Mouse (Mus musculus): Measurements from ENCODE around the gene Ankrd39.

Gene Ankrd39

DNA sequence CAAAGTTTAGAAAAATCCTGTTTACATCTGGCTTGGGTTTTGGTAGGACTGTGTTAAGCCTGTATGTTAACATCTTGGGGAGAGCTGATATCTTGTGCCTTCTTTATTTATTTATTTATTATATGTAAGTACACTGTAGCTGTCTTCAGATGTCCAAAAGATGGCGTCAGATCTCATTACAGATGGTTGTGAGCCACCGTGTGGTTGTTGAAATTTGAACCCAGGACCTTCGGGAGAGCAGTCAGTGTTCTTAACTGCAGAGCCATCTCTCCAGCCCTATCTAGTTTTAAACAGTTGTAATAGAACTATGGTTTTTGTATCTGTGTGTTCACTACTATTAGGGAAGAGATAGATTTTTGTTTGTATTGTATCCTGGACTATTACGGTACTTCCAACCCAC, 18.0 kb downstream of the Ankrd39 start:
- no peak for DNase-seq (ENCODE audit: low spot score)

DNA sequence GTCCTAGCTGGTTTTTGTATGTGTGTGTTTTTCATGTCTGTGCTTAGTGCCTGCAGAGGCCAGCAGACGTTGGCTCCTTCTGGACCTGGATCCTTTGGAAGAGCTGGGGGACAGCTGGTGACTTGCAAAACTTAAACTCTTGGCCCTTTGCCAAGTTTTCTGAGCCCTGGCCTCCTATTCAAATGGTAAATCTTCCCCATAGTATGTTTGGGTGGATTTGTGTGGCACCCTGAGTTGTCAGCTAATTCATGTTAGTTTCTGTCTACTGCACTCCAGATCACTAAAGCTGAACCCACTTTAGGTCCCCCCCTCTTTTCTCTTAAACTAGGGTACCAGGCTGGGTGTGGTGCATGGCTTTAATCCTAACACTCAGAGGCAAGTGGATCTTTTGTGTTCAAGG, 18.9 kb downstream of the Ankrd39 start:
- DNase-seq (ENCODE audit: low spot score): no peak

DNA sequence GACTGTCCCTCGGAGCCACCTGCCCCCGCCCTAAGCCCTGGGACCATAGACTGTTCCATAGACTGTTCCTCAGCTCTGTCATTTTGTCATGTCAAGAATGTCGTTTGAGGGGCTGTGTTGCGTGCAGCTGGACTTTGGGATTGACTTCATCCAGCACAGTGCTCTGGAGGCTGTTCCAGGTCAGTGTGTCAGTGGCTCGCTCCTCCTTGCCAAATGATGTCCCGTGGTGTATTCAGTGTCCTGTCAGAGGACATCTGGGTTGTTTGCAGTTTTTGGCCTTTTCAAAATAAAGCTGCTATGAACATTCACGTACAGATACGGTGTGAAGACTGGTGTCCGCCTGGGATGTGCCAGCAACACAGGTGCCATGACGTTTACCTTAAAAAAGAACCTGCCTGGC, 20.3 kb downstream of the Ankrd39 start:
- no peak for DNase-seq (ENCODE audit: low spot score)

DNA sequence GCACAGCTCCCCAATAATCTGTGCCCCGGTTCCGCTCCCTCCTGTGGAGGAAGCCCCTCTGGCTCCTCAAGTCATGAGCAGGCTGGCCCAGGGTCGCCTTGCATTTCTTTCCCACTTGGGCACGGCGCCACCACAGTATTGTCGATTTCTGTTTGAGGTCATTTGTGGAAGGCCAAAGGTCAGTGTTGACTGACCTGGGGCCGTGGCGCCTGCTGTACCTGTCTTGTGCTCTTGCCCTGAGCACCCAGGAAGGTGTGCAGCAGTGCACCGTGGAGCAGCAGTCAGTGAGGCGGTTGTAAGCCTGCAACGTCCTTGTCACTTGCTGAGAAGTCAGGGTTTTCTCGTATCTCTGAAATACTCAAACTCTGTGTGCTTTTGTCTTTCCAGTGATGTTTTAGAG, 21.5 kb downstream of the Ankrd39 start:
- DNase-seq (ENCODE audit: low spot score): no peak

DNA sequence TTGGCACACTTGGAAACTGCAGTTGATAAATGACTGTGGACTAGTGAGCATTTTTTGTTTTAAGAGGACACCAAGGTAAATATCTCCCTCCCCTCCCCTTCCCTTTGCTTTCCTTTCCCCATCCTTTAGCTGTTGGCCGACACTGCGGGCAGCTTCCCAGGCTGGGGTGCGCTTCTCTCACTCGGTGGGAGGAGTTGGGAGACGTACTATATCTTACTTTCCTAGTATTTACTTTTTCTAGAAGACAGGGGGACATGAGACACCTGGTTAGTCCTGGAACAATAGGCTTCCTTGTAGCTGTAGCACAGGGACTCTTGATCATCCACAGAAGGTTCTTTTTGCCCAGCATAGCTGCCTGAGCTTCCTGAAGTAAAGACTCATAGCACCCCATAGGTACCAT, 23.2 kb downstream of the Ankrd39 start:
- DNase-seq (ENCODE audit: low spot score): no peak

DNA sequence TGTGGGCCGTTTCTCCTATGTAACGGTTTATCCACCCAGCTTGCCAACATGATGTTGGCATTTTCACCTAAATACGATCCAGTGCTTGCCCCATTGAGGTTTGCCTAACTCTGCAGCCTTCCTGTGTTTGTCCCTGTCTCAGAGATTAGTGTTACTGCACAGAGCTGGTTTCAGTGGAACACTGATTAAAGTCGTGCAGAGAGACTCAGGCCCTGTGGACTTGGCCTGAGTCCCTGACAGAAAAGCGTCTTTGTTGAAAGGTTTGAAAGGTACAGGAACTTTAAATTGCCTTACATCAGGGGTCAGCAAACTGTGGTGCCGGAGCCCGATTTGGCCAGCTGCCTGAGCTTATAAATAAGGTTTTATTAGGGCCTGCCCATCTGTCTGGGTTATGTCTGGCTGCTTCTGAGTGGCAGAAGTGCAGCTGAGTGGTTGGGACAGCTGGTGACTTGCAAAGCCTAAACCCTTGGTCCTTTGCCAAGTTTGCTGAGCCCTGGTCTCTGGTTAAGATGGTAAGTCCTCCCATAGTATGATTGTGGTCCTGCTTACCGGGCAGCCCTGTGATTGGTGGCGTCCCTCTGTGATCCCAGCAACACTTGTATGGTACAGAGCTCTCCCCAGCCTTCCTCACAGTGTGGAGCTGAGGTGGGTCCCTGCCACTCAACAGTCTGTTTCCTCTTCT, 23.8 kb downstream of the Ankrd39 start:
- DNase-seq (ENCODE audit: low spot score): no peak

DNA sequence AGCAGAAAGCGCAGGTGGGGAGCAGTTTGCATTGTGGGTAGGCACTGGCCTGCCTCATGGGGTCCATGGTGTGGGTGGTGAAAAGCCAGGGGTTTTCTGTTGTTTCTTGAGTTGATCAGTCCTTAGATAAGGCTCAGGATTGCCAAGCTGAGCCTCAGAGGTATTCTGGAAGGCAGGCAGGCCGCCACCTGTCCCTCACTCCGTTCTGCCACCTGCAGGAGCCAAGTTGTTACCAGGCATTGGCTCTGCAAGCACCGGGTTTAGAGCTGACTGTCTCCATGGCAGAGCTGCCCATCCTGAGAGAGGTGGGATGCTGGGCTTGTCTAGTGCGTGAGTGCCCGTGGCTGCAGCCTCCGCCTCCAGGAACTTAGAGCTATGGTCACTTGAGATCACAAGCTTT, 25.0 kb downstream of the Ankrd39 start:
- DNase-seq (ENCODE audit: low spot score): no peak

DNA sequence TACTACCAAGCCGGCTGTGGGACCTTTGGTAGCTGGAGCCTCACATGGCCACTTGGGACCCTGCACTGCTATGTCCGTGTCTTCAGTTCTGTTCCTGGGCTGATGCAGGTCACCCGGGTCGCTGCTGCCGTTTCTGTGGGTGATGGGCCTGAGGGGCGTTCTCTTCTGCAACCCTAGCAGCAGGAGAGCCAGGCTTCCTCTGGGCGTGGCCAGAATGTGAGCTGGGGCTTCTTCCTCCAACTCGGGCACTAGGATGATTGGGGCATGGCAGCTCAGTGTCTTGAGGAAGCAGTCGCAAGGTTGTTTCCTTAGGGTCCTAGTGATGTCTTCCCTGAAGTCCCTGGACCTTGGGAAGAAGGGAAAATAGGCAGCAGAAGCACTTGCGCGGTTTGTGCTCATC, 27.6 kb downstream of the Ankrd39 start:
- DNase-seq (ENCODE audit: low spot score): no peak

DNA sequence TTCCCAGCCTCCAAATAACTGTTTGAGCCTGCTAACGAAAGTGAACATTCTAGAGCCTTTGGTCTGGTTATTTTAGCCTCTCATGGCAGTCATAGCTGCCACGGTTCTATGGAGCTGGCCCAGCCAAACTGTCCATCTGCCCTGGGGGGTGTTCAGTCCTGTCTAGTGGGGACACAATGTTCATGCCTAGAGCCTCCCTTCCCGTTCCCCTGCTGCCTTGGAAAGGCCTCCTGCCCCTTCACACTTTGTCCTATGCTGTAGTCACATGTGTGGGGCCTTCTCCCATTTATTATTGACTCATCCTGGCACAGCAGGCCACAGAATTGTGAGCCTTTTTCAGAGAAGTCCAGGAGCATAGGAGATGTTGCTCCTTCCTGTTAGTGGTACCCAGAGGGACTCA, 29.0 kb downstream of the Ankrd39 start:
- DNase-seq (ENCODE audit: low spot score): no peak

DNA sequence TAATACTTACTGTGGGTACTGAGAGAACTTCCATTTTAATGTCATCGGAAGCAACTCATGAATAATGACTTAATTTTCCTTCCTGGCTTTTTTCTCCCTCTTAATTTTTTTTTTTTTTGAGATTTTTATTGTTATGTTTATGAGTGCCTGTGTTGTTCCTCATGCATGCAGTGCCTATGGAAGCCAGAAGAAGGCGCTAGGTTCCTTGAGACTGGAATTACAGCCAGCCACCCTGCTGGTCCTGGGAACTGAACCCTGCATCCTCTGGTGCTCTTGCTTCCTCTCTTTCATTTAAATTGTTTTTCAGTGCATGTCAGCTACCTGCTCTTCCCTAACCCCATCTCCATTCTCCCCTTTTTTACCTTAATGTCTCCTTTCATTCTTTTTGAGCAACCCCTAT, 33.5 kb downstream of the Ankrd39 start:
- no peak for DNase-seq (ENCODE audit: low spot score)

DNA sequence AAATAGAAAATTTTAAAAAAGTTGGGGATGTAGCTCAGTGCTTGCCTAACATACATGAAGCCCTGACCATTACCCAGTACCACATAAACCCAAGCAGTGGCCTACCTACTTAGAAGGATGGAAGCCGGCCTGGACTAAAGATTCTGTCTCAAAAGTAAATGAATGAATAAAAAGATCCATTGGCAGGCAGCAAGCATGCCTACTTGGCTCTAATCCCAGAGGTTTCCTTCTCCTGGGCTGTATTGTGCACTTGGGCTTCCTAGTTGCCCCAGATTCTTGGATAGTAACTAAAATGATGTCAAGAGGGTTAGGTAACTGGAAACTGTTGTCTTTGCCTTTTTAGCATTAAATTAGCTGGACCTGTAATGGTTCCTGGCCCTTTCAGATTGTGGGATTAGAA, 33.9 kb downstream of the Ankrd39 start:
- no peak for DNase-seq (ENCODE audit: low spot score)

DNA sequence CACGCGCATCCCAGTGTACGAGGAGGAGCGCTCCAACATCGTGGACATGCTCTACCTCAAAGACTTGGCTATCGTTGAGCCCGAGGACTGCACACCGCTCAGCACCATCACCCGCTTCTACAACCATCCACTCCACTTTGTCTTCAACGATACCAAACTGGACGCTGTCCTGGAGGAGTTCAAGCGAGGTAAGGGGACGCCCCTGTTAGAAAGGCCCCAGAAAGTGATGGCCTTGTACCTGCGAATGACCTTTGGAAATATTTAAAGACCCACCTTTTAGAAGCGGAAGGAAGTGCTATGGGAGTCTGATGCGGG, 34.3 kb downstream of the Ankrd39 start:
- no peak for DNase-seq (ENCODE audit: low spot score)

DNA sequence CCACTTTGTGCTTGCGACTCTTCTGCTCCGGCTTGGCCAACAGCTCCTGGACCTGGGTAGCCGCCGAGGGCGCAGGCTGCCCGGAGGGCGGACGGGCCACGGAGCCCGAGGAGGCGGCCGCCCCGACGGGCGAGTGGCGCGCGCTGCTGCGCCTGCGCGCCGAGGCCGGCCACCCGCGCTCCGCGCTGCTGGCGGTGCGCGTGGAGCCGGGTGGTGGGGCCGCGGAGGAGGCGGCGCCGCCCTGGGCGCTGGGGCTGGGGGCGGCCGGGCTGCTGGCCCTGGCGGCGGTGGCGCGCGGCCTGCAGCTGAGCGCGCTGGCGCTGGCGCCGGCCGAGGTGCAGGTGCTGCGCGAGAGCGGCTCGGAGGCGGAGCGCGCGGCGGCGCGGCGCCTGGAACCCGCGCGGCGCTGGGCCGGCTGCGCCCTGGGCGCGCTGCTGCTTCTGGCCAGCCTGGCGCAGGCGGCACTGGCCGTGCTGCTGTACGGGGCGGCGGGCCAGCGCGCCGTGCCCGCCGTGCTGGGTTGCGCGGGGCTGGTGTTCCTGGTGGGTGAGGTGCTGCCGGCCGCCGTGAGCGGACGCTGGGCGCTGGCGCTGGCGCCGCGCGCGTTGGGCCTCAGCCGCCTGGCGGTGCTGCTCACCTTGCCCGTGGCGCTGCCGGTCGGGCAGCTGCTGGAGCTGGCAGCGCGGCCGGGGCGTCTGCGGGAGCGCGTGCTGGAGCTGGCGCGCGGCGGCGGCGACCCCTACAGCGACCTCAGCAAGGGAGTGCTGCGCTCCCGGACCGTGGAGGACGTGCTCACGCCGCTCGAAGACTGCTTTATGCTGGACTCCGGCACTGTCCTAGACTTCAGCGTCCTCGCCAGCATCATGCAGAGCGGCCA, 34.9 kb downstream of the Ankrd39 start:
- DNase-seq (ENCODE audit: low spot score): no peak

DNA sequence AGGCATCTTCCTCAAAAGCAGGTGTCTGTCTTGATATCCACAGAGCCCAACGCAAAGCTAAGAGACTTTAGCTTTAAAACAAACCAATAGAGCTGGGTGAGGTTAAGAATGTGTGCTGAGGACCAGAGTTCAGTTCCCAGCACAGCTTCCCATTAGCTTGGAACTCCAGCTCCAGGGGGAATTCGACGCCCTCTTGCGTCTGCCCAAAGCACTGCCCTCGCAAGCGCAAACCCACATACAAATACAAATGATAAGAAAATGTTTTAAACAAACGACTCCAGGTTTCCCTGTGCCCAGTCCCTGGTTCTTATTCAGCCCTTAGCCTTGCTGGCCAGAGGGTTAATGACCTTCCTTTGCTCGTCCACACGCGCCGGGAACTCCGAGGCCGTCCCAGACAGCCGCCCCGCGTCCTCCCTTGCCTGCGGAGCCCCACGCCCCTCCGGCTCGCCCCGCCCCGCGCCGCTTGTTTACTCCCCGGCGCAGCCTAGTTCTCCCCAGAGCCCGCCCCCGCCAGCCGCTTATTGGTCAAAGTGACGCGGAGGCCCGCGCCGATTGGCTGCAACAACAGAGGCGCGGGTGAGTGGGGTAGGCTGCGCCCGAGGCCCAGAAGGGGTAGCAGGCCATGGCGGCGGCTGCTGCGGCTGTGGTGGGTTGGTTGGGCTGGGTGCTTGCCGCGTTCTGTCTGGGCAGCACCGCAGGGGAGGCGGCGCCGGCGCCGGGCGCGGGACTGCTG, 35.8 kb downstream of the Ankrd39 start, which contains the start of gene Cnnm3:
Cnnm3 (plus strand) TSS at position 579 of the 733 bp plus-strand sequence.
- DNase-seq (ENCODE audit: low spot score): peak; percentile 96

DNA sequence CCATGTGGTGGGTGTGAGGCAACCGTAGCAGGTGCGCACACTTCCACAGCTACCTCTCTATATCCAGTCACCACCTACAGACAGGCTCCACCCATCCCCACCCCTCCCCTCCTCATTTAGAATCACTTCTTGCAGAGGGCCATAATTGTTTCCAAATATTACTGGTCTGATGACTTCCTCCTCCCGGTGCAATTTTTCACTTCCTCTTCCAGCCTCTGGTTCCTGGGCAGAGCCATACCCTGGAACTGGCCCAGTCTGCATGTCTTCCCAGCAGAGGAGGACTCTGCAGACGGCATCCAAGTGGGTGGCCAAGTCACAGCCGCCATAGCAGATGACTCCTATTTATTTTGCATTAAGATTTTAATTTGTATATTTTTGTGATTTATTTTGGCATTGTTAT, 39.0 kb downstream of the Ankrd39 start:
- no peak for DNase-seq (ENCODE audit: low spot score)

DNA sequence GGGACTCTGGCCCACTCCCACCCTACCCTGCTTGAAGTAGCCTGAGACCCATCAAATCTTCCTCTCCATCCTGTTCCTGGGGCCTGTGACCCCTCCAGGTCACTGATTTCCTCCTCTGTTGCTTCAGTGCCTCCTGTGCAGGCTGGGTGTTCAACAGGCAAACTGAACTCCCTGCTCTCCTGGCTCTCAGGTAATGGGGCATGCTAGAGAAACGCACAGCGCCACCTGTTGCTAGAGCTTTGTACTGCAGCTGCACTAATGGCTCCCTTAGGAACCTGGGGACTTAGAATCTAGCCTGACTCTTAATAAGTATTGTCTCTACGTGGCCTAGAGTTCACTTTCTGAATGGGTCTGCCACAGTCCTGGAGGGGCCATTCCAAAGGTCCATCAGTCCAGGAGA, 46.0 kb downstream of the Ankrd39 start:
- no peak for DNase-seq (ENCODE audit: low spot score)

DNA sequence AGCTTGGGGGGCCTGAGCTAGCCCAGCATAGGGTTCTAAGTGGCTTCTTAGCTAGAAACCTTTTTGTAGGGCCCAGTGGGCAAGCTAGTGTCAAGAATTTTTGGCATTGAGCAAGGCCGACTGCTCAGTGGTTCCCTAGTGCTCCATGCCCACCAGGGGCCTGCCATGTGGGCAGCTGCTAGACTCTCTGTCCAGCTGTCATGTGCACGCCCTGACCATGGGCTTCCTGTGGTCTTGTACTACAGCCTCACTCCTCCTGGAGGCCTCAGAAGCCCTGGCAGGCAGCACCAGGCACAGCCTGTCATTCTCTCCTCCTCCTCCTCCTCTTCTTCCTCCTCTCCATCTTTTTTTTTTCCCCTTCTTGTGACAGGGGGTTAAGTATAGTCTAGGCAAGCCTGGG, 49.9 kb downstream of the Ankrd39 start:
- DNase-seq (ENCODE audit: low spot score): no peak

DNA sequence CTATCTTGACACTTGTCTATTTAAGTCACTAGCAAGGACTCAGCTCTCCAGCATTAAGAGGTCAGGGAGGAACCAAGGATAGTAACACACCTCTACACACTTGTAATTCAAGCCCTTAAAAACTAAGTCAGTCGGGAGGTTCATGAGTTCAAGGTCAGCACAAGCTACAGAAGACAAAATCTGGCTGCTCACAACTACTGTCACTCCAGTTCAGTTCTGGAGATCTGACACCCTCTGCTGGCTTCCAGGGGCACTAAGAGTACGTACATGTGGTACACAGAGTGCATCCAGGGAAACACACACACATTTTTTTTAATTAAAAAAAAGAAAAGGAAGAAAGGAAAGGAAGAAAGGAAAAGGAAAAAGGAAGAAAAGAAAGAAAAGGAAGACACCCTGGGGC, 50.5 kb downstream of the Ankrd39 start:
- no peak for DNase-seq (ENCODE audit: low spot score)

DNA sequence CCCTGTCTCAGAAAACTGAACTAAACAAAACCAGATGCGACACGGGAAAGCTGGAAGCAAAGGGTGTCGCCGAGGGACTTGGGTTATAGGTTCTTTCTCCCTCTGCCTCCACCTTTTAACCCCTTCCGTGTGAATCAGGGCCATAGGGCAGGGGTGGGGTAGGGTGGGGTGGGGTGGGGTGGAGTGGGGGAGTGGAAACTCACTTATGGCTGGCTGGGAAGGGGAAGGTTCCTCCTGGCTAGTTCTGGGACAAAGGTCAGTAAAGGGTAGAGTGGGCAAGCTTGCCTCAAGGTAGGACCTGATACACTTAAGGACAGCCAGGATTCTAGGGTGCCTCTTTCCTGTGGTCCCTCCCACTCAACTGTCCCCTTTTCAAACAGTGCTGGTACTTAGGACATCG, 53.9 kb downstream of the Ankrd39 start:
- DNase-seq (ENCODE audit: low spot score): no peak

DNA sequence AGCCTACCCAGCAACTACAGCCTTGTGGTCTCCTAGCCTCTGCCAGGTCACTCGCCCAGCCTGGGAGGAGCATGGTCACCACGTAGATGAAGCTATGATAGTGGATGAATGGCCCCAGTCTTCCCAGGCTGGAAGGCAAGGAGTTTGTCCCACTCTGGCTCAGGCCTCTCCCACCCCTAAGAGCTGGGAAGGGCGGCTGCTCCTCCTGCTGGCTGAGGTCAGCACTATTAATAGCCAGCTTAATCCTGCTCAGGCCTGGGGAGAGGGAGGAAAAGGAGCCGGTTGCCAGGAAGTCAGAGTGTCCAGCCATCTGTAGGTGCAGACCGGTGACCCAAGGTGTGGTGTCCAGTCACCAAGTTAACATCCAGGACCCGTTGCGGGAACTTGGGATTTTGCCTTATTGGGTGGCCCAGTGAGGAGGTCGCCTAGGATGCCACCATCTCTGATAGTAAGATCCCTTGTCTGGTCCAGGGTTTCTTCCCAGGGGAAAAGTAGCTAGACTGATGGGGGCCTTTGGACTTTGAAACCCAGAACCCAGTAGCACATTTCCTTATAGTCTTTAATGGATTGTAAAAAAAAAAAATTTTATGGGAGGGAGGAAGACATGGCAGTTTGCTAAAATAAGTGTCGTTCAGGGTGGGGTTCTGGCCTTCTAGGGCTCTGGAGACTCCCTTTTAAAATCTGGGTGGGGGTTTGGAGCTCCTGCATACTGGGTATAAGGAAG, 54.7 kb downstream of the Ankrd39 start:
- DNase-seq (ENCODE audit: low spot score): no peak

DNA sequence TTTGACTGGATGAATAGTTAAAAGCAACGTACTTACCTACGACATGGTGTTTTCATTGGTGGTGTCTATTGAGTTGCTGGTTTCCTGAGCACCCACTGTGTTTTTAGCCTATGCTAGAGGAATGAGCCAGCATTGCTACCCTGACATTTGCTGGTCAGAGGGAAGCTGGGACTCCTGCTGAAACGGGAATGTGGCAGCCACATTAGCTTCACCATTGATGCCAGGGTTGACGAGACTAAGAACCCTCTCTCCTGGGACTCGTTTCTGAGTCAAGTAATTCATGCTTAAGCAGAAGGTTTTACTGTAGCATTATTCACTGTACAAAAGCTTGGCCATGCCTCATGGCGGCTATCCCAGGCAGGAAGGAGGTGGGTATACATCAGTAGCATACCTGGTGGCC, 57.6 kb downstream of the Ankrd39 start:
- DNase-seq (ENCODE audit: low spot score): no peak
